Mouse (Mus musculus) right cerebral cortex, postnatal 36 days (tissue): ENCODE data around the gene Pot1a.
A peak's percentile ranks its signal among the peaks of the same experiment; 100 is the strongest.

Experiments used
- DNase-seq, 2 experiments: peaks; one replicate each; pipeline ENCODE4 v3.0.0; 2022; ENCODE audit warnings: low spot score in 2 of 2, mixed read lengths in 1 of 2

Gene Pot1a

GRCm38 (mm10) chr6:25808806-25809495, at the start of gene Pot1a:
Gene Pot1a (minus strand): TSS chr6:25809246.
- DNase-seq: peak; percentile 95 to 96

DNA sequence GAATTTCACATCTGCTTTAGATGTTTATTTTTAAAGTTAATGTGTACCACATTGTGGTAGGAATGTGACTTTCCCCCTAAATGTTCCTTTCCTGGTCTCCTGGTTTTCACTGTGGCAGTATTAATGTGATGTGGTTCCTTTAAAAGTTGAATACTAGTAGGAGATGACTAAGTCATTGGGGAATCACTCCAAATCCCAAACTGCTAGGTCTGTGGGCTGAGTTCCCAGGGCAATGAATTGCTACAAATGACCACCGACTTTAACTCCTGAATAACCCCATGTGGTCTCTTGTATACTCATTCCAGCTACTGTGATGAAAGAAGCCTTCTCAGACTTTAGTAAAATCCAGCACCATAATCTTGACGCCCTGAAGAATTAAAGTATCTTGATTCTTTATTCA, 27.2 kb upstream of the Pot1a start:
- no peak for DNase-seq

DNA sequence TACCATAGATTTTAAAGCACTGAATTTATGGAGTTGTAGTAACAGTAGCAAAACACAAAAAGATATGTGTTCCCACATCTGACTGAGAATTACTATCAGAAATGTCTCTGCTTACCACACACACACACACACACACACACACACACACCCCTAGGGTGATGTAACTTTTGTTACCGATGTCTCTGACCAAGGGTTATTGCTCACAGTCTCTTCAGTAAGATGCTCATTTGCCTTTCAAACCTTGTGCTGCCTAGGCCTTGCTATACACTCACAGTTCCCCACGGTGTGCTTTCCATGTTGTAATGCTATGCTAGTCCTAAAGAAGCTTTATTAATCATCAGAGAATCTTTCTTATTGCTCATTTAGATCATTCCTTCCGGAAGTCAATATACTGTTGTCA, 3.0 kb downstream of the Pot1a start:
- no peak for DNase-seq

DNA sequence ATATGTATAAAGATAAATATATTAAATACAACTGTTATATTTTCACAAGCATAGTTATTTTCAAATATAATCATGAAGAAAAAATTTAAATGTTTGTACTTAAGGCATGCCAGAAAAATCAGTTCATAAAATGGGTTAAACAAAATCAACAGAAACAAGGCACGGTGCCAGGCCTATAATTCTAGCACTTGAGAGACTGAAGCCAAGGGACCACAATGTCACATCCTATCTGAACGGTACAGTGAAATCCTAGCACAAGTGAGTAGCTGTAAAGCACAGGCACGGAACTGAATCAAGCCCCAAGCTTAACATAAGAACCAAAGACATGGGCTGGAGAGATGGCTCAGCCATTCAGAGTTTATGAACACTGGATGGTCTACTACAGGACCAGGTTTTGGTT, 6.8 kb downstream of the Pot1a start:
- no peak for DNase-seq

- no peak for DNase-seq
Measured at GRCm38 (mm10) chr6:25801230-25801629, 7.8 kb downstream of the Pot1a start.

- no peak for DNase-seq
Measured at GRCm38 (mm10) chr6:25768238-25768637, 40.8 kb downstream of the Pot1a start.

DNA sequence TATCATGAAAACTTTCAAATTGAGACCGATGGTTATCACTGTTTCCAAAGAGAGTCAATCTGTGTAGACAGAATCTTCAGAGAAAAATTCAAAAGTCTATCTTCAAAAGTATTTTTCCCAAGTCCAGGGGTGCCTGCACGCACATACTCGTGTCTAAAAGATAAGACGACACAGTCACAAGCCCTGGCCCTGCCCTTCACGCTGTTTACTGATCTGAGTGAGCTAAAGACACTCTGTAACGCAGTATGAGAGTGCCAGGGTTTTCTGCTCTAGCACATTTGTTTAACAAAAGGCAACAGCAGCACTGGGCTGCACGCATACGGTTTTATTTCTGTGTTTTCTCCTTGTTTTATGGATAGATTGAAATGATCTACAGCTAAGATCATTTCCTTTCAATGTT, 41.5 kb downstream of the Pot1a start:
- no peak for DNase-seq

DNA sequence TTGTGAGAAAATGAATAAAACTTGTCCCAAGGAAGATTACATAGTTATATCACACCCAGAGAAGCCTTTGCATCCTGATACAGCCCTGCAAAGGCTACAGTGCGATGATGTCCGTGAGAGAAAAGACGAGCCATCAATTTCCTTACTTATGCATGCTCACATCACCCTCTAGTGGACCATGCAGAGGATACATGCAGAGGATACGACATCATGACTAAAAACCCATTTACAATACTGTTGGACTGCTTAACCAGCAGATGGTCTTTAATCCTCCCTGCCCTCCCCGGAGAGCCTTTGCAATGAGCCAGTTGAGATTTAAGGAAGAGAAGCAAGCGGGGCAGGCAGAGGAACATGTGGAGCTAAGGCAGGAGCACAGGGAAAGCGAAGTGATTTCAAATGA, 42.0 kb downstream of the Pot1a start:
- DNase-seq: no peak

DNA sequence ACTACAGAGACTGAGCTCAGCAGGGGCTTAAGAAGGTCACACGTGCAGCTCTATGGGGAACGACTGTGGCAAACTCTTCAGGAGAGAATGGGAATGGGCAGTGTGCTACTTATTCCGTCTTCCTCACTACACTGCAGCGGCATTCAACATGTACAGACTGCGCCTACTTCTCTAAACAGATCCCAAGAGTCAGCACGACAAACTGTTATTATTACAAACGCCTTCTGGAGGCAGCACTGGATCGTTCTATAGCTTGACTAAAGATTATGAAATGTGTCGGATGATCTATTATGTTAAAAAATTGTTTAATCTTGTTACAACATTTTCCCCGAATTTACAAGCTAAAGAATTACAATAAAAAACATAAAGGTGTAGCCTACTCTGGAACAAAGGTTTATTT, 42.8 kb downstream of the Pot1a start:
- DNase-seq: no peak

DNA sequence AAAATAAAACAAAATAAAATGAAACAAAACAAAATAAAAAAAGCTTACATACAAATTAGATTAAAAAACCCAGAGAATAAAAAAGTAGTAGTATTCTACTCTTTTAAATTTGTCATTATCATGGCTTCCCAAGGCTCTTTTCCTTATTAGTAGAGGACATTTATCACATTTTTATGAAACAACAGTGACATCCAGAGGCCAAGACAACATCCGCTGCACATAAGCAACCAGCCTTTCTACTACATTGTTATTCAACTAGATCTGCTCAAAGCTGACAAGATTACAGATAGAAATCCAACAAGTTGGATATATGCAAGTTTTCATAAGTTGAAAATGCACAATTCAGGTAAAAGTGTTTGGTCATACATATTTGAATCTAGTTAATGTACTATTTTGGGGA, 56.4 kb downstream of the Pot1a start:
- DNase-seq: no peak

DNA sequence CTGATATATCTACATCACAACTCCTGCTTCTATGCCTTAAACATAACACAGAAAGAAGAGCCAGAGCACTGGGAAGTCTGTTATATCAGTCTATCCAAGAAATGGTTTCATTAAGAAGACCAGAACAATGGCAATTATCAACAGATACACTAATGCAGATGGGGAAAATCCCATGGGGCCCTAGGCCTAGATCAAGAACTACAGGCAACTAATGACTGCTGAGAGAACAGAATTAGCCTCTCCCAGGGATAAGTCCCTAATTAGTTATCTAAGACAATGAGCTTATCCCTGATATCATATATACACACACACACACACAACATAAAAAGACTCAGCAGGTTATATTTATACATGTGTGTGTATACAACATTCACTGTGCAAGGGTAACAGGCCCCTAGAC, 72.5 kb downstream of the Pot1a start:
- DNase-seq: no peak

DNA sequence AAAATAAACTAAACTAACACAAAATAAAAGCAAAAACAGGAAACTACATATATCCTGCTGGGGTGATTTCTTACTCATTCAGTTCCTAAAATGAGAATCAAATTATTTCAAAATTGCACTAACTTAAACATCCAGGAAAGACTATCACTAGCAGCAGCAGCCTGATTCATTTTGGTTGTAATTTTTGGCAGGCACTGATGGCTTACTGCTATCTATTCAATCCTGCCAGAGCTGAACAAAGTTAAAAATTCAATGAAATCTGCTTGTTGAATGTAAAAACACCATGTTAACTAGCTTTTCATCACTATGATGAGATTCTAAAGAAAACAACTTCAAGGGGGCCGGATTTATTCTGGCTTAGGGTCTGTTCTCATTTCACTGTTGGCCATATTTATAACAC, 82.5 kb downstream of the Pot1a start:
- DNase-seq: no peak

- no peak for DNase-seq
Measured at GRCm38 (mm10) chr6:25710601-25711000, 98.4 kb downstream of the Pot1a start.

DNA sequence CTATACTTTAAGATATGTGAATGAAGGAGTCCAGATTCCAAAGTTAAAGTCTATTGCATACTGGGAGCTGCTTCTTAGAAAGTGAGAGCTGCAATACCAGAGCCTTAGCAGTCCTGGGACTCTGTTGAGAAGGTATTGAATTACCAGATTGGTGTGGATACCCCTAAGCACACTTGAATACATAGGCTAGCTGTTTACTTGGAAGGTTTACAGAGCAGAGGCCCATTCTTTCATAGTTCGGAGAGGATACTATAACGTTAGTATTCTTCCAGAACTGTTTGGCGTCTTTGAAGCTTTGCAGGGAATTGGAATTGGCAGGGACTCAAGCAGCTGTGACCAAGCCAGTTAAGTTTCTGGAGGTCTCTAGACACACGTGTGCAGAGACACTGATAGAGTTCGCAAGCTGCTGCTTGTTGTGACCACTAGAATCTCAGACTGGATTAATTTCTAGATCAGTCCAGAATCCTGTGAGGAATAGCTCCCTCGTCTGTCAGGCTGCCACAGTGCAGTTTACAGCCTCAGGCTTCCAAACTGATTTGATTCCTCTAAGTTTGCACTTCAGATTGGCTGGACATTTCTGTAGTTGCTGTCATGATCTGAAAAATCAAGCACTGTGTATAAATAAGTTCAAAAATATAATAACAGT, 99.7 kb downstream of the Pot1a start:
- DNase-seq: peak; percentile 41 to 43

DNA sequence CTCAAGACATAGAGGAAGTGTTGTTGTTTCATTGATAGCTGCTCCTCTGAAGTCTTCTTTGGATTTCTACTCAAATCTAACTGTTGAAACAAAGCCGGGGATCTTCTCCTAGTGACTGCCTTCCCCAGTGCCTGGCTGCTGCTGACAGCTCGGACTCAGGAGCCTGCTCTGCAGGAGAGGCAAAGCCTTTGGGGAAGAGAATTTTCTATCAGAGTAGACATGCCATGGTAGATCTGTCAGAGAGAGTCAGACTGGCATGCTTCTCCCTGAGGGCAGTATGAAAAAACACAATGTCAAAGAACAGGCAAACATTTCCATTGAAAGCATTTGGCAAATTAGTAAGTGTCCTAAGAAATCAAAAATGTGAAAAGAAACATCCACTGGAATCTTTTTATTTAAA, 109.1 kb downstream of the Pot1a start:
- DNase-seq: no peak
